ENCODE assay signal across 7 mouse cellular contexts in the genomic region with DNA sequence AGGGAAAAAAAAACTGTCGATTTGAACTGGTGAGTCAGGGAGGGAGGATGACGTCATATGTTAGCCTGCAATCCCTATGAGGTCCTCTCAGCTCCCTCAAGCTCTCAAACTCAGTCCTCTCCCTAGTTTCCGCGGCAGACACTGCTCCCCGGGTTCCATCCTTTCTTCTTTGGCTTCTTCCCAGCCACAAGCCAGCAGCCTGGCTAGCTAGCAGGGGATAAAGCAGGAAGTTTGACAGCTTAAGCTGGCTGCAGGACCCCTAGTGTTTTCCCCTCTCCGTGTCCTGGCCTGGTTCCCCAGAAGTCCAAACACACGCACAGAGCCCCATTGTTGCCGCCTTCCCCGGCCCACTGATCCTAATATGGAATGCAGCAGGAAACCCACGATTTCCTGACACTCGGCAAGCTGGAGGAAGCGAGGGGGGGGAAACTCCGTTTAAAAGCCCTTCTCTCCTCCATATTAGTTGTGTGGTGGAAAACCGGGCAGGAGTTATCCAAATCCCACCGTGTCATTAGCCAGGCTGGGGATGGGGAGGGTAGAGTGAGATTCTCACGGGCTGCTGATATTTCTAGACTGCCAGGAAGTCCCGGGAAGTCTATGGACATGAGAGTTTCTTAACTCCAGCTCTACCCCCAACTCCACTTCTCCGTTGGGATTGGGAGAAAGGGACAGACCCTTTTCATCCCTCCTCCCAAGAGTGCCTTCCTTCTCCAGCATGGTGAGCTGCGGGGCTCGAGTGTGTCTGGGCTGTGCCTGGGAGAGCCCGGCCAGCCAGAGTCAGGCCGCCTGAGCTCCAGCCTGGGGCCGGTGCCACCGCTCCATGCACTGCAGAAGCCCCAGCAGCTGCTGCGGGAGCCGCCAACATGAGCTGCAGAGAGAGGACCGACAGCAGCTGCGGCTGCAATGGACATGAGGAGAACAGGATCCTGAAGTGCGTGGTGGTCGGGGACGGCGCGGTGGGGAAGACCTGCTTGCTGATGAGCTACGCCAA. TPM values are rescaled to one million over a fixed set of nuclear protein-coding genes. Genes with fewer than 3 reads are reported as not detected.
A peak's percentile ranks its signal among the peaks of the same experiment; 100 is the strongest.
DNase-seq lines count a peak whose midpoint lies in the region; ATAC-seq and TF ChIP-seq lines count a peak whose summit lies in the region.

Rhoj (plus strand) TSS at position 362 of the 991 bp plus-strand sequence.

- peak; percentile 78; the same call in 1 of the 2 replicates for ATAC-seq in embryonic facial prominence, embryonic 12.5 days (ENCODE audit: insufficient number of reproducible peaks, insufficient read depth, low FRiP score, low TSS enrichment)
- peak; percentile 61 for ATAC-seq in intestine, postnatal 0 days
- peak; percentile 63 for ATAC-seq in megakaryocyte progenitor cell, adult 5-6 weeks (replicated peaks; ENCODE audit: poor library complexity)

- no peaks in the 10 kb centered on the region for H3K36me3 ChIP-seq in embryonic facial prominence, embryonic 12.5 days
- H3K36me3 ChIP-seq in intestine, postnatal 0 days (ENCODE audit: control insufficient read depth, insufficient read depth): no peaks in the 10 kb centered on the region

- peak within 1 kb of the TSS; percentile 54 for H3K4me3 ChIP-seq in bone marrow, adult 2 months (replicated peaks; ENCODE audit: control insufficient read depth, low read depth, low read length)
- peak within 1 kb of the TSS; percentile 60 for H3K4me3 ChIP-seq in embryonic facial prominence, embryonic 12.5 days
- peak within 1 kb of the TSS; percentile 49 for H3K4me3 ChIP-seq in intestine, postnatal 0 days (ENCODE audit: low read depth, low read length)

- H3K27me3 ChIP-seq in embryonic facial prominence, embryonic 12.5 days: no peaks in the 10 kb centered on the region
- H3K27me3 ChIP-seq in intestine, postnatal 0 days (replicated peaks; ENCODE audit: control insufficient read depth, insufficient read depth, low read length): no peaks in the 10 kb centered on the region

- intact Hi-C loops in left cerebral cortex, postnatal 25 days (cut with DNase I): loop anchor here (10.0 kb wide), 1 partner anchor 983 kb away; no protein-coding TSS in a partner anchor

- H3K9ac ChIP-seq in embryonic facial prominence, embryonic 12.5 days: peak within 1 kb of the TSS; percentile 68
- H3K9ac ChIP-seq in intestine, postnatal 0 days (ENCODE audit: low read depth, low read length): peak within 1 kb of the TSS; percentile 69

- peak within 1 kb of the TSS; percentile 39; the same call in 1 of the 2 replicates for H3K27ac ChIP-seq in bone marrow, adult 2 months (ENCODE audit: control insufficient read depth, insufficient read depth, low read depth, low read length, poor library complexity)
- H3K27ac ChIP-seq in embryonic facial prominence, embryonic 12.5 days: peak within 1 kb of the TSS; percentile 91
- H3K27ac ChIP-seq in intestine, postnatal 0 days (ENCODE audit: low read depth, low read length): peak within 1 kb of the TSS; percentile 88

- peaks cover 3% of the 10 kb centered on the region for H3K4me1 ChIP-seq in bone marrow, adult 2 months (ENCODE audit: control insufficient read depth, insufficient read depth, low read length)
- no peaks in the 10 kb centered on the region for H3K4me1 ChIP-seq in embryonic facial prominence, embryonic 12.5 days
- 0 out of 2 replicates have a peak, but pooled peaks cover 3% of the 10 kb centered on the region for H3K4me1 ChIP-seq in intestine, postnatal 0 days (replicated peaks; ENCODE audit: control insufficient read depth, insufficient read depth, low read length)

- 1% methylated on average over 34 of the region's 34 CpGs for whole genome bisulfite sequencing in bone marrow, adult 2 months
- 1% methylated on average over 34 of the region's 34 CpGs for WGBS in embryonic facial prominence, embryonic 12.5 days
- under 1% methylated on average over 34 of the region's 34 CpGs for WGBS in intestine, postnatal 0 days

- TF ChIP-seq CTCF in bone marrow, adult 2 months (IDR thresholded peaks at IDR 0.05; ENCODE audit: control insufficient read depth, insufficient read depth, low read length): no peak
- no peak for TF ChIP-seq CTCF in intestine, postnatal 0 days (IDR thresholded peaks at IDR 0.05; ENCODE audit: low read depth)

- DNase-seq in heart, adult 11 months: peak; percentile 99
- peak; percentile 41 to 57 for DNase-seq in left cerebral cortex, postnatal 25 days (ENCODE audit: low spot score in 2 of 2)
- peak; percentile 43 for DNase-seq in right cerebral cortex, postnatal 4 days

- no peaks in the 10 kb centered on the region for H3K9me3 ChIP-seq in embryonic facial prominence, embryonic 12.5 days
- no peaks in the 10 kb centered on the region for H3K9me3 ChIP-seq in intestine, postnatal 0 days (ENCODE audit: control insufficient read depth)

- no peak for TF ChIP-seq POLR2A in bone marrow, adult 2 months (IDR thresholded peaks at IDR 0.05; ENCODE audit: borderline replicate concordance, control insufficient read depth, low read depth, low read length)

- H3K4me2 ChIP-seq in embryonic facial prominence, embryonic 12.5 days (replicated peaks): peak within 1 kb of the TSS; percentile 85
- peak within 1 kb of the TSS; percentile 72 for H3K4me2 ChIP-seq in intestine, postnatal 0 days (replicated peaks; ENCODE audit: low read depth)

RNA-seq across cellular contexts. Expression of gene Rhoj, which starts in this region (rescaled TPM):
- 5.9 and 6.4 TPM in 2 replicates for polyA plus RNA-seq in bone marrow, adult 2 months (2011; ENCODE audit: insufficient read depth, insufficient read length, low replicate concordance, missing spikeins)
- polyA plus RNA-seq in embryonic facial prominence, embryonic 12.5 days (2016; fragmentation: Nextera tagmentation; extraction: Ambion mirVana): 42.7 and 45.5 TPM in 2 replicates
- 27.9 and 28.1 TPM in 2 replicates for polyA plus RNA-seq in intestine, postnatal 0 days (2015; fragmentation: Nextera tagmentation; extraction: Ambion mirVana)
- total RNA-seq in left cerebral cortex, postnatal 25 days (2021): 1 to 10 TPM; 3.6 to 4.6 TPM
- total RNA-seq in megakaryocyte progenitor cell, adult 5-6 weeks (2015): 2.2 and 2.6 TPM in 2 replicates
- total RNA-seq in megakaryocyte progenitor cell, adult 5-6 weeks (2017): 1.6 and 2.0 TPM in 2 replicates

Comparison
In these comparisons a context has a peak if more than half of its experiments do, and no peak if none do; other contexts are left out.
1. Peak in every context shown above with its lines: DNase-seq, ATAC-seq, H3K4me3 ChIP-seq and H3K27ac ChIP-seq.
2. H3K27ac ChIP-seq: peak in every context shown above with its lines; median percentile 91 in embryonic facial prominence, embryonic 12.5 days; 88 in intestine, postnatal 0 days; 39 in bone marrow, adult 2 months.
3. DNase-seq: peak in every context shown above with its lines; median percentile 99 in heart, adult 11 months; 49 in left cerebral cortex, postnatal 25 days; 43 in right cerebral cortex, postnatal 4 days.